Mouse (Mus musculus) ES-E14 (cell line): ENCODE data around the gene Hoxa5.

ENCODE experiments used
- CHD2 ChIP-seq: IDR thresholded peaks from 2 replicates; pipeline ENCODE4 v1.6.1; 2014; ENCODE audit warnings: mild to moderate bottlenecking, low read depth, low read length, inconsistent platforms
- HCFC1 ChIP-seq: IDR thresholded peaks from 2 replicates; pipeline ENCODE4 v1.6.1; 2012; ENCODE audit warnings: low read length, inconsistent platforms, borderline replicate concordance; ENCODE audit not compliant: insufficient read depth
- MAFK ChIP-seq: IDR thresholded peaks from 2 replicates; pipeline ENCODE4 v1.6.1; 2014; ENCODE audit warnings: mild to moderate bottlenecking, low read depth, low read length, inconsistent platforms; ENCODE audit not compliant: insufficient read depth
- ZNF384 ChIP-seq: IDR thresholded peaks from 2 replicates; pipeline ENCODE4 v1.6.1; 2012; ENCODE audit warnings: low read depth, low read length, inconsistent platforms

GRCm38 (mm10) chr6:52222729-52223128, 18.3 kb upstream of the Hoxa5 start:
- TF ChIP-seq MAFK, result no peak
- no peak for TF ChIP-seq HCFC1
- no peak for TF ChIP-seq ZNF384
- no peak for TF ChIP-seq CHD2
